Mouse (Mus musculus) neural tube, embryonic 15.5 days (tissue): ENCODE measurements around the gene Rif1. TPM values are rescaled to one million over a fixed set of nuclear protein-coding genes. Genes with fewer than 3 reads are reported as not detected.
A peak's percentile ranks its signal among the peaks of the same experiment; 100 is the strongest.

Source experiments
- ATAC-seq: fragments of 200-750 bp; cut with Nextera tagmentation; 2 replicates; pipeline ENCODE4 v1.8.0; 2017; ENCODE audit warnings: mild to moderate bottlenecking, moderate TSS enrichment, moderate library complexity; ENCODE audit not compliant: low FRiP score
- H3K27ac ChIP-seq: fragments of 300-500 bp; sonication (generic); replicated peaks from 2 replicates; pipeline ENCODE4 v1.5.1; 2015; ENCODE audit warnings: mild to moderate bottlenecking, inconsistent platforms
- H3K27me3 ChIP-seq: fragments of 300-500 bp; sonication (generic); replicated peaks from 2 replicates; pipeline ENCODE4 v1.6.1; 2015; ENCODE audit warnings: inconsistent platforms
- H3K36me3 ChIP-seq: fragments of 300-500 bp; sonication (generic); 2 replicates; pipeline ENCODE4 v1.6.1; 2015; ENCODE audit warnings: inconsistent platforms
- H3K4me1 ChIP-seq: fragments of 300-500 bp; sonication (generic); 2 replicates; pipeline ENCODE4 v1.6.1; 2015; ENCODE audit warnings: inconsistent platforms
- H3K4me2 ChIP-seq: fragments of 300-500 bp; sonication (generic); 2 replicates; pipeline ENCODE4 v1.6.1; 2015; ENCODE audit warnings: inconsistent platforms, mild to moderate bottlenecking, moderate library complexity
- H3K4me3 ChIP-seq: fragments of 300-500 bp; sonication (generic); replicated peaks from 2 replicates; pipeline ENCODE4 v1.5.1; 2015; ENCODE audit warnings: mild to moderate bottlenecking, inconsistent platforms
- H3K9ac ChIP-seq: fragments of 300-500 bp; sonication (generic); replicated peaks from 2 replicates; pipeline ENCODE4 v1.6.1; 2015; ENCODE audit warnings: mild to moderate bottlenecking, inconsistent platforms
- H3K9me3 ChIP-seq: fragments of 300-500 bp; sonication (generic); replicated peaks from 2 replicates; pipeline ENCODE4 v1.6.1; 2016; ENCODE audit warnings: inconsistent platforms
- WGBS: fragments of 180-500 bp; shearing (Covaris S2); methylation state at CpG from one replicate; pipeline ENCODE4 v1.1.7; 2015; ENCODE audit warnings: mixed read lengths; 5-methylcytosine and 5-hydroxymethylcytosine counted together
- polyA plus RNA-seq: library from polyadenylated mRNA; unstranded; fragments of >200 nt; fragmentation: Nextera tagmentation; extraction: Ambion mirVana; gene quantifications from 2 replicates; pipeline ENCODE4 v1.2.1, GENCODE M21; 2015

Rif1 gene
- polyA plus RNA-seq: 17.6 and 20.4 TPM in 2 replicates

GRCm38 (mm10) chr2:52072491-52073140 lies at the start of gene Rif1:
TSS of gene Rif1 (plus strand) at chr2:52072832.
- H3K27ac ChIP-seq: peak within 1 kb of the TSS; percentile 82
- peaks cover 4% of the 10 kb centered on the region; the same call in 1 of the 2 replicates for H3K36me3 ChIP-seq
- peak; percentile 97 for ATAC-seq
- H3K9ac ChIP-seq: peak within 1 kb of the TSS; percentile 80
- peak within 1 kb of the TSS; percentile 96 for H3K4me3 ChIP-seq
- no peaks in the 10 kb centered on the region for H3K9me3 ChIP-seq
- peak within 1 kb of the TSS; percentile 76 for H3K4me2 ChIP-seq
- WGBS: under 1% methylated on average over 51 of the region's 72 CpGs
- peaks cover 18% of the 10 kb centered on the region for H3K4me1 ChIP-seq
- H3K27me3 ChIP-seq: no peaks in the 10 kb centered on the region

GRCm38 (mm10) chr2:52027061-52027460 lies 45.6 kb upstream of the Rif1 start:
- H3K9ac ChIP-seq: no peak overlapping the region
- WGBS: 80% methylated on average over 4 of the region's 4 CpGs
- H3K36me3 ChIP-seq: no peaks in the 10 kb centered on the region
- H3K9me3 ChIP-seq: no peaks in the 10 kb centered on the region
- no peak overlapping the region for H3K27ac ChIP-seq
- H3K4me1 ChIP-seq: no peaks in the 10 kb centered on the region
- no peak overlapping the region for H3K4me3 ChIP-seq
- ATAC-seq: no peak
- H3K4me2 ChIP-seq: no peak overlapping the region
- no peaks in the 10 kb centered on the region for H3K27me3 ChIP-seq

DNA sequence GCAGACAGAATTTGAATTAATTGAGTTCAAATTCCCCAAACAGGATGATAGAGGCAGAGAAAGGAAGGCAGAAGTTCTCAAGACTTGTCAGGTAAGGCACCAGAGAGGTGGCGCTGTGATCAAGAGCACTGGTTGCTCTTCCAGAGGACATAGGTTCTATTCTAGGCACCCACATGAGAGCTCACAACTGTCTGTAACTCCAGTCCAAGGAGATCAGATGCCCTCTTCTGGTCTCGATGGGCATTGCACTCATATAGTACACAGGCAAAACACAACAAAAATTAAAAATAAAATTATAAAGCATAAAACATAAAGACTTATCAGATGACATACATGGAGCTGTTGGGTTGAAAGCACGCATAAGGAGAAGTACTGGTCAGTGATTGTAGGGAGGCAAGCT lies 43.2 kb upstream of the Rif1 start:
- Histone ChIP-seq H3K4me1 (no peaks in the 10 kb centered on the region), H3K27ac (no peak overlapping the region), H3K4me2 (no peak overlapping the region), H3K36me3 (no peaks in the 10 kb centered on the region), H3K9ac (no peak overlapping the region), H3K9me3 (no peaks in the 10 kb centered on the region), H3K27me3 (no peaks in the 10 kb centered on the region), H3K4me3 (no peak overlapping the region)
- ATAC-seq: no peak
- 89% methylated on average over 3 of the region's 3 CpGs for WGBS

DNA sequence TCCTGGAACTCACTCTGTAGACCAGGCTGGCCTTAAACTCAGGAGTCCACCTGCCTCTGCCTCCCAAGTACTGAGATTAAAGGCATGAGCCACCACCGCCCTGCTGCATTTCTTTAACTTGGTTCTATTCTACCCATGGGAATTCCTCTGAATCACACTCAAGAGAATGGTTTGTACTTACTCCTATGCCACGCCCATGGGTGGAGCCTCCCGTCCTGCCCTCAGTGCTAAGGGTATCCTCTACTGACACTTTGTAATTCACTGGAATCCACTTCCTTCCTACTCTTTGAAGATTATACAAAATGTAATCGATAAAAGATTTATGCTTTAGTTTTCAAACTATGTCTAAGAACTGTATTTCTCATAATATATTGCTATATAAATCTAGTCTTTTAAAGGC lies 41.1 kb upstream of the Rif1 start:
- Histone ChIP-seq H3K36me3 (no peaks in the 10 kb centered on the region), H3K9me3 (no peaks in the 10 kb centered on the region), H3K27me3 (no peaks in the 10 kb centered on the region), H3K4me3 (no peak overlapping the region), H3K4me1 (no peaks in the 10 kb centered on the region), H3K27ac (no peak overlapping the region), H3K9ac (no peak overlapping the region), H3K4me2 (no peak overlapping the region)
- no peak for ATAC-seq
- WGBS: 88% methylated on average over 4 of the region's 4 CpGs

GRCm38 (mm10) chr2:52034601-52035000 lies 38.0 kb upstream of the Rif1 start:
- no peak for ATAC-seq
- Histone ChIP-seq H3K4me2 (no peak overlapping the region), H3K9ac (no peak overlapping the region), H3K4me1 (peaks cover 7% of the 10 kb centered on the region), H3K27me3 (no peaks in the 10 kb centered on the region), H3K9me3 (no peaks in the 10 kb centered on the region), H3K27ac (no peak overlapping the region), H3K4me3 (no peak overlapping the region), H3K36me3 (no peaks in the 10 kb centered on the region)
- 91% methylated on average over 4 of the region's 4 CpGs for WGBS

- Histone ChIP-seq H3K27ac (no peak overlapping the region), H3K4me1 (peaks cover 7% of the 10 kb centered on the region), H3K9me3 (no peaks in the 10 kb centered on the region), H3K4me3 (no peak overlapping the region), H3K27me3 (no peaks in the 10 kb centered on the region), H3K4me2 (no peak overlapping the region), H3K9ac (no peak overlapping the region), H3K36me3 (no peaks in the 10 kb centered on the region)
- 69% methylated on average over 4 of the region's 4 CpGs for WGBS
- no peak for ATAC-seq
Measured at GRCm38 (mm10) chr2:52035144-52035543, 37.5 kb upstream of the Rif1 start.

- peaks cover 7% of the 10 kb centered on the region for H3K4me1 ChIP-seq
- no peaks in the 10 kb centered on the region for H3K27me3 ChIP-seq
- no peaks in the 10 kb centered on the region for H3K36me3 ChIP-seq
- no peak overlapping the region for H3K9ac ChIP-seq
- H3K4me2 ChIP-seq: peak overlapping the region; percentile 68
- H3K27ac ChIP-seq: no peak overlapping the region
- peak; percentile 31; the same call in 1 of the 2 replicates for ATAC-seq
- no peak overlapping the region for H3K4me3 ChIP-seq
- 44% methylated on average over 10 of the region's 11 CpGs for WGBS
- H3K9me3 ChIP-seq: no peaks in the 10 kb centered on the region
Measured at GRCm38 (mm10) chr2:52036929-52037595, 35.6 kb upstream of the Rif1 start.

DNA sequence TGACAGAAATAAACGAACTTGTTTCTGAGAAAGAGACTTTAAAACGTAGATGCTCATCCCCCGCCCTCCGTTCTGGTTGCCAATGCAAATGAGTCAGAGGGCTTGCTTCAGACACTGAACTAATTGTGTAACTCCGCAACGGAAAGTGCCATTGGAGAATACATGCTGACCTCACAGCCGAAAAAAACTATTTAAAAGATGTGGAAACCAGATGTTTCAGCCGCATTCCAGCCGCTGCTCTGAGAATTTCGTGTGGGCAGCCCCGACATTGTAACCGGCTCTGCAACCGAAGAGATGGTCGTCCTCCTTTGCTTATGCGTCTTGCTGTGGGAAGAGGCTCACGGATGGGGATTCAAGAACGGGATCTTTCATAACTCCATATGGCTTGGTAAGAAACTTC lies 34.8 kb upstream of the Rif1 start, which contains the start of gene Tnfaip6:
Gene Tnfaip6, plus strand, starts transcription at position 128 of the 400 bp plus-strand sequence.
- Histone ChIP-seq H3K36me3 (no peaks in the 10 kb centered on the region), H3K4me1 (peaks cover 7% of the 10 kb centered on the region), H3K4me3 (peak within 1 kb of the TSS; percentile 43), H3K9ac (peak within 1 kb of the TSS; percentile 11), H3K27ac (no peak within 1 kb of the TSS), H3K27me3 (no peaks in the 10 kb centered on the region), H3K4me2 (peak within 1 kb of the TSS; percentile 68), H3K9me3 (no peaks in the 10 kb centered on the region)
- WGBS: under 1% methylated on average over 17 of the region's 17 CpGs
- no peak; the same call in 1 of the 2 replicates for ATAC-seq

- WGBS: 33% methylated on average over 5 of the region's 5 CpGs
- peak overlapping the region; percentile 68 for H3K4me2 ChIP-seq
- H3K4me1 ChIP-seq: peaks cover 7% of the 10 kb centered on the region
- H3K36me3 ChIP-seq: no peaks in the 10 kb centered on the region
- H3K27me3 ChIP-seq: no peaks in the 10 kb centered on the region
- peak overlapping the region; percentile 17 for H3K4me3 ChIP-seq
- no peak overlapping the region for H3K27ac ChIP-seq
- no peak overlapping the region for H3K9ac ChIP-seq
- no peak for ATAC-seq
- H3K9me3 ChIP-seq: no peaks in the 10 kb centered on the region
Measured at GRCm38 (mm10) chr2:52038558-52038957, 34.1 kb upstream of the Rif1 start.

DNA sequence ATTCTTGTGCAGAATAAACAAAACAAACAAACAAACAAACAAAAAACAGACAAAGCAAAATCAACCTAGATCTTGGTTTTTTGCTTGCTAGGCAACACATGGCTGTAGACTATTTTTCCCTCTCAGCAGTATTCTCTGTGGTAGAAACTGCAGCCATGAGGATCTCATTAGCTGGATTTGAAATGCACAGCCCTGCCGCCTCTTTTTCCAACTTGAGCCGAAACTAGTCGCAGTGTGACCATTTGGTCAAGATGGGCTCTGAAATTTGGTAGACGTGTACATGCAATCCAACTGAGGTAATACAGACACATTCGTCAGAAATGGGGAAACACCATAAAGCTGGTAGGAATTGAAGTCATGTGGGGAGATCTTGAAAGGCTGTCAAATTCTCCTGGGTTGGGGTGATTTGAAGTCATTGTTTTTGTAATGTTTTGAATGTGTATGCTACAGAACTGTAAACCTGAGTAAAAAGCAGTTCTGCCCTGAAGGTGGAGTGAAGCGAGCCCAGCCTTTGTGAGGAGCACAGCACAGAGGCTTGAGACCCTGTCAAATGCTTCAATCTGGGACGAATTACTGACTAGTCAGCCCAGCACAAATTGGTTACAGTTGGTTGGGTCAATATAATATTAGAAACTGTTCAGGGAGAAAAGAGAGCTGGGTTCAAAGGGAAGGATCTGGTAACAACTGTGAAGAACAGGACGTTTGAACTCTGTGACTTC lies 33.4 kb upstream of the Rif1 start:
- H3K27ac ChIP-seq: no peak overlapping the region
- peaks cover 7% of the 10 kb centered on the region for H3K4me1 ChIP-seq
- no peaks in the 10 kb centered on the region for H3K9me3 ChIP-seq
- no peak overlapping the region for H3K4me3 ChIP-seq
- ATAC-seq: no peak
- no peaks in the 10 kb centered on the region for H3K27me3 ChIP-seq
- H3K36me3 ChIP-seq: no peaks in the 10 kb centered on the region
- 40% methylated on average over 8 of the region's 8 CpGs for WGBS
- H3K4me2 ChIP-seq: peak overlapping the region; percentile 68
- no peak overlapping the region for H3K9ac ChIP-seq

- Histone ChIP-seq H3K27ac (no peak overlapping the region), H3K27me3 (no peaks in the 10 kb centered on the region), H3K9ac (no peak overlapping the region), H3K4me3 (no peak overlapping the region), H3K9me3 (no peaks in the 10 kb centered on the region), H3K36me3 (no peaks in the 10 kb centered on the region), H3K4me1 (peaks cover 7% of the 10 kb centered on the region), H3K4me2 (no peak overlapping the region)
- ATAC-seq: no peak
- WGBS: 79% methylated on average over 3 of the region's 3 CpGs
Measured at GRCm38 (mm10) chr2:52042132-52042531, 30.5 kb upstream of the Rif1 start.
